Mouse (Mus musculus) C2C12 (cell line): Measurements from ENCODE around the gene Rimbp3.

Experiments used
- CEBPB ChIP-seq: IDR thresholded peaks from one replicate; pipeline ENCODE4 v1.6.1; 2011; ENCODE audit warnings: low read depth, mild to moderate bottlenecking, control low read depth, moderate library complexity
- CTCF ChIP-seq: IDR thresholded peaks from one replicate; pipeline ENCODE4 v1.5.1; 2011; ENCODE audit not compliant: control insufficient read depth, insufficient read depth, insufficient read length
- FOSL1 ChIP-seq: IDR thresholded peaks from one replicate; pipeline ENCODE4 v1.8.0; 2011; ENCODE audit warnings: mild to moderate bottlenecking, low read length; ENCODE audit not compliant: poor library complexity, insufficient read depth, severe bottlenecking
- MAX ChIP-seq: IDR thresholded peaks from one replicate; pipeline ENCODE4 v1.6.1; 2011; ENCODE audit warnings: mild to moderate bottlenecking, control low read depth
- MYOD1 ChIP-seq: IDR thresholded peaks from one replicate; pipeline ENCODE4 v1.6.1; 2011; ENCODE audit warnings: low read depth; ENCODE audit not compliant: control insufficient read depth, insufficient read length
- MYOG ChIP-seq: IDR thresholded peaks from one replicate; pipeline ENCODE4 v1.6.1; 2011; ENCODE audit not compliant: control insufficient read depth, insufficient read length; ENCODE audit errors: extremely low read depth
- USF1 ChIP-seq: IDR thresholded peaks from one replicate; pipeline ENCODE4 v1.6.1; 2011; ENCODE audit warnings: low read depth, mild to moderate bottlenecking, control low read depth, moderate library complexity

GRCm38 (mm10) chr16:17204990-17205389 lies 3.4 kb upstream of the Rimbp3 start:
- TF ChIP-seq CTCF, result peak; percentile 11
- TF ChIP-seq CEBPB, result no peak
- no peak for TF ChIP-seq MAX
- TF ChIP-seq MYOD1, result no peak
- no peak for TF ChIP-seq USF1
- TF ChIP-seq MYOG, result no peak
- TF ChIP-seq FOSL1, result no peak
